Mouse (Mus musculus) inflammation-experienced regulatory T-cells, adult 6 months (primary cell): ENCODE data around the gene Prr32. TPM values are rescaled to one million over a fixed set of nuclear protein-coding genes. Genes with fewer than 3 reads are reported as not detected.

Experiments used
- ATAC-seq: one replicate; pipeline ENCODE4 v1.8.0; 2017
- polyA plus RNA-seq, 3 experiments: library from polyadenylated mRNA; unstranded; fragments of 100-300 nt; shearing (Covaris generic); gene quantifications; one replicate each; pipeline ENCODE4 v1.2.1; 2017

The Prr32 gene
- not detected for polyA plus RNA-seq

DNA sequence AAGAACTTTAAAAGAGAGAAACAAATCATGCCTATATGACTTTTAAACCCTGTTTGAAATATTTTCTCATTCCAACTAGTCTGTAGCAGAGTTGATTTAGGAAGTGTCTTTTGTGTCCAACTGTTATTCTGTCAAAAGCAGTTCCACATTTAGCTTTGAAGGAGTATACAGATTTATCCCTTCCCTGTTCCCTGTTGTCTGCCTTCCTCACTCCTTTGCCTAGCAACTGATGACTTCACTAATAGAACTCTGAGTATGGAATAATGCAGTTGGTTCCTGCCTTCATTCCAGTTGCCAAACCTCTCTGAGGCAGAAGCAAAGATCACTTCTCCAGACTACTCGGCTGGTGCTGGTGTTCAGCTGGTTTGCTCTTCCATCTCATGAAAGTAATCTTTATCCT is at the start of gene Prr32:
Prr32 (plus strand) TSS at position 301 of the 400 bp plus-strand sequence.
- no peak for ATAC-seq
